Mouse (Mus musculus) heart, embryonic 10.5 days (tissue): ENCODE measurements around the gene Shroom1. TPM values are rescaled to one million over a fixed set of nuclear protein-coding genes. Genes with fewer than 3 reads are reported as not detected.

Source experiments
- DNase-seq: peaks from one replicate; pipeline ENCODE4 v3.0.0-alpha.2; 2017; ENCODE audit warnings: low spot score
- H3K27ac ChIP-seq: fragments of 300-500 bp; sonication (generic); 2 replicates; pipeline ENCODE4 v1.5.1; 2016; ENCODE audit warnings: mild to moderate bottlenecking
- H3K27me3 ChIP-seq: fragments of 300-500 bp; sonication (generic); 2 replicates; pipeline ENCODE4 v1.6.1; 2016; ENCODE audit warnings: mild to moderate bottlenecking; ENCODE audit not compliant: poor library complexity, insufficient read depth, severe bottlenecking
- H3K36me3 ChIP-seq: fragments of 300-500 bp; sonication (generic); 2 replicates; pipeline ENCODE4 v1.6.1; 2016; ENCODE audit warnings: mild to moderate bottlenecking, moderate library complexity
- H3K4me1 ChIP-seq: fragments of 300-500 bp; sonication (generic); 2 replicates; pipeline ENCODE4 v1.6.1; 2016; ENCODE audit warnings: mild to moderate bottlenecking
- H3K4me3 ChIP-seq: fragments of 300-500 bp; sonication (generic); 2 replicates; pipeline ENCODE4 v1.5.1; 2016; ENCODE audit warnings: mild to moderate bottlenecking, moderate library complexity
- H3K9me3 ChIP-seq: fragments of 300-500 bp; sonication (generic); 2 replicates; pipeline ENCODE4 v1.6.1; 2016; ENCODE audit warnings: mild to moderate bottlenecking, moderate library complexity
- WGBS: fragments of 180-500 bp; shearing (Covaris S2); methylation state at CpG from one replicate; pipeline ENCODE4 v1.1.7; 2016; 5-methylcytosine and 5-hydroxymethylcytosine counted together
- polyA plus RNA-seq: library from polyadenylated mRNA; unstranded; fragments of >200 nt; fragmentation: Nextera tagmentation; extraction: Ambion mirVana; gene quantifications from 2 replicates; pipeline ENCODE4 v1.2.1, GENCODE M21; 2016

Gene Shroom1
- polyA plus RNA-seq, 1 experiment from 2014 or later = 2.5 TPM

DNA sequence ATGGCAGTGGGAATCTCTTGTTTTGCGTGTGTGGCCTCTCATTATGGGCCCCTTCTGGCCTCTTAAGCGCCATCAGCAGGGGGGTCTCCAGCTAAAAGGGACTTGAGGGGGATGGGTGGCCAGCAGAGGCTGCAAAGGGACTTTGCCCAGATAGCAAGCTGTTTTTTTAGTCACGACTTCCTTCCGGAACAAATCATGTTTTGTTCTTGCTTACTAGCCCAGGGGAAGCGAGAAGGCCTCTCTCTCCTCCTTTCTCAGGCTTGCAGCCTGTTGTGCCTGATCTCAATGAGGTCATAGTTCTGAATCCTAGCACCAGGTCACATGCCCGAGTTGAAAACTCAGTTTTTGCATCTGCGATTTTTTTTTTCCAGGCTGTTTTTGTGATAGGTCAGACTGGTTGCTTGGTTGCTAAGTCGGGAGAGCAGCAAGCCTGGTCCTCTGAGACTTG is 35.0 kb downstream of the Shroom1 start:
- Histone ChIP-seq H3K36me3 (no peaks in the 10 kb centered on the region), H3K4me1 (peaks cover 22% of the 10 kb centered on the region), H3K27me3 (peaks cover 17% of the 10 kb centered on the region), H3K4me3 (no peak overlapping the region), H3K9me3 (no peaks in the 10 kb centered on the region), H3K27ac (peak overlapping the region; percentile 65; the same call in 1 of the 2 replicates)
- WGBS = 24% methylated on average over 8 of the region's 8 CpGs
- no peak for DNase-seq

DNA sequence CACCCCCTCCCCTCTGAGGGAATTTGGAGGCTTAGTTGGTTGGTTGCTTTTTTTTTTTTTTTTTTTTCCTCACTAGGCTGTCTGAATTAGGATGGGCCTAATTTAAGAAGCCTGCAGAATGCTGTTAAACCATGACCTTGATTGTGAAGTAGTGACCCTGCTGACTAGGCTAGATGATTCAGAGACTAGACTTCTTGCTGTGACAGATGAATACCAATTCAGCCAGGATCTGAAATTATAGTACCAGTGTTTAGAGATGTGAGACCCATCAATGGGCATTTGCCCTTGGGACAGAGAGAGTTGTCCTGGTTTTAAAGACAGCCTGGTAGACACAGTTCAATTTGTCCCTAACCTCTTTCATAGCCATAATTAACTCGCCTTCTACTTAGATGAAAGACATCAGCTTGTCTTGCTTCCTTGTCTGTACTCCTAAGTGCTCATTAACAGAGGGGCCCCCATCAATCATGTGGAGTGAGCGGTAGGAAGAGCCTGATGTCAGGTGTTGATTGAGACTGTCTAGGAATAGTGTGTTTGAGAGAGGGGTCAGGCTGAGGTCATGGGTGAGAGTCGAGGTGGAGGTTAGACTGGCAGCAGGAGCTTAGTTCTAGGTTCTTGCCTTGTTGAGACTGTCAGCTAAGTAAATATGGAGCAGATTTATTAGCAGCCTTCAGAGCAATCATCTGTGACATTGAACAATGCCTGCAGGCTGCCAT is 36.4 kb downstream of the Shroom1 start:
- H3K4me1 ChIP-seq = peaks cover 14% of the 10 kb centered on the region; the same call in 1 of the 2 replicates
- no peak for DNase-seq
- H3K36me3 ChIP-seq = no peaks in the 10 kb centered on the region
- 17% methylated on average over 3 of the region's 3 CpGs for WGBS
- peaks cover 13% of the 10 kb centered on the region for H3K27me3 ChIP-seq
- H3K4me3 ChIP-seq = no peak overlapping the region
- H3K9me3 ChIP-seq = no peaks in the 10 kb centered on the region
- H3K27ac ChIP-seq = 0 out of 2 replicates have a peak overlapping the region, but pooled peaks have one; percentile 18

DNA sequence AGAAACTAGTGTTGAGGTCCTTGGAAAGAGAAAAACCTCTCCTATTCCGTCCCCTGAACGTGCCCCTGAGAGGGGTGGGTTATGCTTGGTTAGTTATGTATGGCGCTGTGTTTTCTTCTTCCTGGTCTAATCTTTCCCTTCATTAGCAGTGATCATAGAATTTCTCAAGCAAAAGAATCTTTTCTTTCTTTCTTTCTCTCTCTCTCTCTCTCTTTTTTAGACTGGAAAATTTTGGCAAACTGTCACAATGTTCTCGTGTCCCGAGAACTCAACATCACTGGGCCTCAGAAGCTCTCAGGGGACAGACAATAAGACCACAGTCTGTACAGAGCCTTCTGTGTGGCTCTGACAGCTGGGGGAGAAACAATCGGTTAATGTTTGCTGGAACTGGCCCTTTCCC is 38.4 kb downstream of the Shroom1 start:
- no peaks in the 10 kb centered on the region for H3K9me3 ChIP-seq
- peaks cover 16% of the 10 kb centered on the region; the same call in 1 of the 2 replicates for H3K4me1 ChIP-seq
- no peak overlapping the region for H3K4me3 ChIP-seq
- H3K27me3 ChIP-seq = peaks cover 16% of the 10 kb centered on the region; the same call in 1 of the 2 replicates
- WGBS = 63% methylated on average over 6 of the region's 6 CpGs
- no peak overlapping the region for H3K27ac ChIP-seq
- no peak for DNase-seq
- H3K36me3 ChIP-seq = no peaks in the 10 kb centered on the region

- 80% methylated on average over 6 of the region's 6 CpGs for WGBS
These were observed 39.9 kb downstream of the Shroom1 start for GRCm38 (mm10) chr11:53496946-53497345.

GRCm38 (mm10) chr11:53500569-53500968 is 43.6 kb downstream of the Shroom1 start:
- no peak overlapping the region for H3K27ac ChIP-seq
- DNase-seq = no peak
- no peaks in the 10 kb centered on the region for H3K36me3 ChIP-seq
- peaks cover 11% of the 10 kb centered on the region; the same call in 1 of the 2 replicates for H3K4me1 ChIP-seq
- 10% methylated on average over 11 of the region's 11 CpGs for WGBS
- no peaks in the 10 kb centered on the region for H3K9me3 ChIP-seq
- peak overlapping the region; percentile 25; the same call in 1 of the 2 replicates for H3K4me3 ChIP-seq
- peaks cover 16% of the 10 kb centered on the region; the same call in 1 of the 2 replicates for H3K27me3 ChIP-seq

More at GRCm38 (mm10) chr11:53496946-53497345, 39.9 kb downstream of the Shroom1 start:
- Histone ChIP-seq H3K27me3 (peaks cover 16% of the 10 kb centered on the region; the same call in 1 of the 2 replicates), H3K36me3 (no peaks in the 10 kb centered on the region), H3K27ac (no peak overlapping the region), H3K4me1 (peaks cover 19% of the 10 kb centered on the region; the same call in 1 of the 2 replicates), H3K9me3 (no peaks in the 10 kb centered on the region), H3K4me3 (no peak overlapping the region)
- DNase-seq = peak; percentile 71

DNA sequence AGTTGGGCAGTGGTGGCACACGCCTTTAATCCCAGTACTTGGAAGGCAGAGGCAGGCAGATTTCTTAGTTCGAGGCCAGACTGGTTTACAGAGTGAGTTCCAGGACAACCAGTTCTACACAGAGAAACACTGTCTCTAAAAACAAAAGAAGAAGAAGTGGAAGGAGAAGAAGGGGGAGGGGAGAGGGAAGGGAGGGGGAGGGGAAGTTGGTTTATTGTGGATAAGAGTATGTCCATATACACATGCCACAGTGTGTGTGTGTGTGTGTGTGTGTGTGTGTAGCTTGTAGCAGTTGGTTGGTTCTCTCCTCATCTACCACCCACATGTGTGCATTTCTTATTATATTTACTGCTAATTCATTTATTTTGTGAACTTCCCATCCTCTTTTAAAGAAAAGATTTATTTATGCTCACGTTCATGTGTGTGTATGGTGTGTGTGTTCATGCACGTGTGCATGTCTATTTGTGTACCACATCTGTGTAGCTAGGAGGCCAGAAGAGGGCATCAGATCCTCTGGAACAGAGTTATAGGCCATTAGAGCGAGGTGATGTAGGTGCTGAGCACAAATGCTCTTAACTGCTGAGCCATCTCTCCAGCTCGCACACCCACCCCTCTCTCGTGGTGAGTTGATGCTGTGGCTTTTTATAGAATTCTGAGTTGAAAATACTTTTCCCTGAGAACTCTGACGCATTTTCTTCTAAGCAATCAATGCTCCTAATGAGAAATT is 45.2 kb downstream of the Shroom1 start:
- DNase-seq = no peak
- WGBS = 75% methylated on average over 8 of the region's 8 CpGs
- Histone ChIP-seq H3K36me3 (no peaks in the 10 kb centered on the region), H3K27me3 (peaks cover 13% of the 10 kb centered on the region; the same call in 1 of the 2 replicates), H3K4me1 (peaks cover 11% of the 10 kb centered on the region; the same call in 1 of the 2 replicates), H3K9me3 (no peaks in the 10 kb centered on the region), H3K4me3 (no peak overlapping the region), H3K27ac (no peak overlapping the region)

DNA sequence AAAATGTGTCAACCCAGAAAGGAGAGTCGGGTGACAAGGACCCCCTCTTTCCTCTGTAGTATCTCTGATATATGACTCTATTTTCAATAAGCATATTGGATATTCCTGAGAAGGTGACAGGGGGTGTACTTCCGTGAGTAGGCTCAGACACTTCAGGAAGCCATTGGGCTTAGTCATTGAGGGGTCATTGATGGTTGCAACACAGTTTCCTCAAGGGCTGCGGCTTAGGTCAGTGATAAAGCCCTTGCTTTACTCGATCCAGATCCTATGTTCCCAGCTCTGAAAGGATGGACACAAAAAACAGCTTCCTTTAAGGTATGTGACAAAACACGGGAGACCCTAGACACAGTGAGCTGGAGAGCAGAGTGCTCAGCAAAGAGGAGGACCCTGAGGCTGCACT is 46.7 kb downstream of the Shroom1 start:
- Histone ChIP-seq H3K27ac (no peak overlapping the region), H3K4me1 (peaks cover 15% of the 10 kb centered on the region; the same call in 1 of the 2 replicates)
- 67% methylated on average over 5 of the region's 5 CpGs for WGBS

GRCm38 (mm10) chr11:53504376-53504775 is 47.4 kb downstream of the Shroom1 start:
- Histone ChIP-seq H3K27me3 (0 out of 2 replicates have a peak, but pooled peaks cover 4% of the 10 kb centered on the region), H3K4me3 (no peak overlapping the region), H3K9me3 (no peaks in the 10 kb centered on the region), H3K27ac (no peak overlapping the region), H3K36me3 (no peaks in the 10 kb centered on the region), H3K4me1 (peaks cover 15% of the 10 kb centered on the region; the same call in 1 of the 2 replicates)
- DNase-seq = no peak
- 85% methylated on average over 8 of the region's 8 CpGs for WGBS

More for the DNA sequence above, 46.7 kb downstream of the Shroom1 start:
- H3K36me3 ChIP-seq = no peaks in the 10 kb centered on the region
- H3K9me3 ChIP-seq = no peaks in the 10 kb centered on the region
- no peak for DNase-seq
- no peak overlapping the region for H3K4me3 ChIP-seq
- H3K27me3 ChIP-seq = 0 out of 2 replicates have a peak, but pooled peaks cover 5% of the 10 kb centered on the region

DNA sequence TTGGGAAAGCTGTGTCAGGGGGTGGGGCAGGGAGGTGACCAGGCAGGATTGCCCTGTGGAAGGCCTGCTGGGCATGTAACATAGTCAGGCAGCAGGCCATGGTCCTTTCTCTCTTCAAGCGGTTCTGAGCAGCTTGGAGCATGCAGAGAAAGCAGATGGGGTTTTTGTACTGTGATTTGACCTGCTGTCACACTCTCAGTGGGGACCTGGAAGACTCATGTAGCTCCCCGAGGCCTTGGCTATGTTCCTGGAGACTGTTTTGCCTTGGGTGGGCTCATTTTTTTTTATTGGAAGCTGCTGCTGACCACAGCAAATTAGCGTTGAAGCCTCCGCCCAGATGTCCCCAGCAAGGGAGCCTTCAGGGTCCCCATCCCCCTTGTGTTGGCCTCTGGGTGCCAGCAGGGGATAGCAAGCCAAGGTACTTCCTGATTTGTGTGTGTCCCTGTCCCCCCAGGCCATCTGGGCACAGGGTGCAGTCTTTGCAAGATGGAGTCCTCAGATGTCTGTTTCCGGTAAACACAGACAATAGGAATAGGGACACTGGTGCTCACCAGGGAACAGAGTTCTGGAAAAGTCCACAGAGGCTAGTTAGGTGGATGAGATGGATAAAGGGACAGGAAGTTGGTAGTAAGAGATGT is 48.1 kb downstream of the Shroom1 start:
- Histone ChIP-seq H3K4me3 (no peak overlapping the region), H3K27me3 (no peaks in the 10 kb centered on the region), H3K27ac (no peak overlapping the region), H3K36me3 (no peaks in the 10 kb centered on the region), H3K9me3 (no peaks in the 10 kb centered on the region), H3K4me1 (peaks cover 15% of the 10 kb centered on the region; the same call in 1 of the 2 replicates)
- no peak for DNase-seq
- WGBS = 64% methylated on average over 5 of the region's 5 CpGs

GRCm38 (mm10) chr11:53507098-53507805 is 50.2 kb downstream of the Shroom1 start:
- no peak overlapping the region for H3K27ac ChIP-seq
- WGBS = 89% methylated on average over 9 of the region's 9 CpGs
- 0 out of 2 replicates have a peak, but pooled peaks cover 4% of the 10 kb centered on the region for H3K4me1 ChIP-seq
- DNase-seq = peak; percentile 68
- H3K36me3 ChIP-seq = no peaks in the 10 kb centered on the region
- no peaks in the 10 kb centered on the region for H3K27me3 ChIP-seq
- no peaks in the 10 kb centered on the region for H3K9me3 ChIP-seq
- no peak overlapping the region for H3K4me3 ChIP-seq

GRCm38 (mm10) chr11:53508152-53508551 is 51.1 kb downstream of the Shroom1 start:
- Histone ChIP-seq H3K9me3 (no peaks in the 10 kb centered on the region), H3K4me3 (no peak overlapping the region), H3K4me1 (0 out of 2 replicates have a peak, but pooled peaks cover 4% of the 10 kb centered on the region), H3K27me3 (no peaks in the 10 kb centered on the region), H3K36me3 (no peaks in the 10 kb centered on the region), H3K27ac (no peak overlapping the region)
- 79% methylated on average over 7 of the region's 7 CpGs for WGBS
- DNase-seq = no peak

DNA sequence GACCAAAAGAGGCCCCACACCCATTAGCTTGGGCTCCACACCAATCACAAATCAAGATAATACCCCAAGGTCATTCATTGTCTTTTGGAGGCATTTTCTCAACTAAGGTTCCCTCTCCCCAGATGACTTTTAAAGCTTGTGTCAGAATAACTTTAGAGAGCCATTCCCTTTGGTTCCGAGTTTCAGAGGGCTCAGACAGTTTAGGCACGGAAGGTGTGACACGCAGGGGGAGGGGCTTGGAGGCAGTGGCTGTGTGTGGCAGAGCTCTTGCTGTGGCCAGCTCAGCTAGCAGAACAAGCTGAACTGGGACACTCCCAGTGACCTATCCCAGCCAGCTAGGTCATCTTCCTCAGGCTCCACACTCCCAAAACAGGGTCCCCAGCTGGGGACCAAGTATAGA is 51.6 kb downstream of the Shroom1 start:
- Histone ChIP-seq H3K36me3 (no peaks in the 10 kb centered on the region), H3K4me3 (no peak overlapping the region), H3K27me3 (no peaks in the 10 kb centered on the region), H3K4me1 (0 out of 2 replicates have a peak, but pooled peaks cover 4% of the 10 kb centered on the region), H3K9me3 (no peaks in the 10 kb centered on the region), H3K27ac (no peak overlapping the region)
- no peak for DNase-seq
- WGBS = 50% methylated on average over 3 of the region's 3 CpGs
